Mouse (Mus musculus) liver, embryonic 14.5 days (tissue): Measurements from ENCODE around the gene Teddm1b.

Experiments
- CTCF ChIP-seq: IDR thresholded peaks from 2 replicates; pipeline ENCODE4 v1.5.1; 2016; ENCODE audit warnings: antibody characterized with exemption, low read depth, control low read depth
- EP300 ChIP-seq: IDR thresholded peaks from 2 replicates; pipeline ENCODE4 v1.6.1; 2016; ENCODE audit warnings: antibody characterized with exemption, low read depth

DNA sequence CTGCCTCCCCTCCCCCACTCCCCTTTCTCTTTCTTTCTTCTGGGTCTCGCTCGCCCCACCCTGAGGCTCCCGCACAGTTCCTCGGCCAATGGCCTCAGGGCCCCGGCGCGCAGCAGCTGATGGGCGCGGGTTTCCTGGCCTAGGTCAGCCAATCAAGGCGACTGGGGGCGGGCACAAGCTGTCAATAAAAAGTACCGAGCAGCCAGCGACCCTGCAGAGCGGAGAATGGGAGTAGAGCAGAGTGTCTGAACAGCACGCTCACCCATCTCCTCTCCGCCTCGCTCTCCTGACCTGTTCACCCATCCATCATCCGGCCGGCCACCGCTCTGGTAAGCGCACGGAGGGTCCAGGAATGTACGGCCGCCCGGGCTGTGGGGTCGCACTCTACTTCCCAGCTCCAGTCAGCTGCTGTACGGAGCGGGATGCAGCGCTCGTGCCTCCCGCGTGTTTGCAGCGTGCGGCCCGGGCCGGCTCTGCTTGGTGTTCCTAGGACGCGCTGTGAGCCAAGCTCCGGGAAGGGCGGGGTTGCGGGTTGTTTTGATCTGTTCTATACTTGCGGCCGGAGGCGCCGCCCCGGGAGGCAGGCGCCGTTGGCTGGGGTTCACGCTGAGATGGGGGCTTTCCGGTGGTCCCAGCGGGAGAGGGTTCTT, 25.7 kb downstream of the Teddm1b start, which contains the start of the genes Glul and Teddm2:
- TF ChIP-seq CTCF (no peak), EP300 (peak; percentile 31; the same call in 1 of the 2 replicates)
